Mouse (Mus musculus): ENCODE measurements around the gene Rnf114. TPM values are rescaled to one million over a fixed set of nuclear protein-coding genes. Genes with fewer than 3 reads are reported as not detected.

The Rnf114 gene
- total and polyA plus RNA-seq, 2 experiments from 2014 or later, result 83.4 to 84.2 TPM

GRCm38 (mm10) chr2:167548961-167549360 lies 56.5 kb downstream of the Rnf114 start:
- ATAC-seq (ENCODE audit: low FRiP score), result no peak
- DNase-seq (ENCODE audit: low spot score), result no peak
- Histone ChIP-seq H3K27me3 (ENCODE audit: insufficient read depth, low read length) (no peaks in the 10 kb centered on the region), H3K27ac (ENCODE audit: low read depth, low read length) (no peak overlapping the region), H3K4me2 (ENCODE audit: low read depth, low read length, poor library complexity, severe bottlenecking) (no peak overlapping the region), H3K9me3 (ENCODE audit: low read length) (no peaks in the 10 kb centered on the region), H3K36me3 (ENCODE audit: insufficient read depth, low read length) (no peaks in the 10 kb centered on the region), H3K4me3 (ENCODE audit: low read depth, low read length) (no peak overlapping the region), H3K4me1 (ENCODE audit: insufficient read depth, low read length) (no peaks in the 10 kb centered on the region), H3K9ac (replicated peaks; ENCODE audit: low read length, poor library complexity, severe bottlenecking) (no peak overlapping the region)
- WGBS, result 82% methylated on average over 7 of the region's 7 CpGs
- TF ChIP-seq CTCF (IDR thresholded peaks at IDR 0.05), result no peak

GRCm38 (mm10) chr2:167550341-167550854 lies 58.0 kb downstream of the Rnf114 start:
- ATAC-seq (ENCODE audit: low FRiP score), result no peak

GRCm38 (mm10) chr2:167551342-167551920 lies 59.0 kb downstream of the Rnf114 start:
- ATAC-seq (ENCODE audit: low FRiP score) (no peak), DNase-seq (ENCODE audit: low spot score) (no peak)
- no peaks in the 10 kb centered on the region for H3K9me3 ChIP-seq (ENCODE audit: low read length)
- no peak for TF ChIP-seq CTCF (IDR thresholded peaks at IDR 0.05)
- no peaks in the 10 kb centered on the region for H3K27me3 ChIP-seq (ENCODE audit: insufficient read depth, low read length)
- WGBS, result 73% methylated on average over 8 of the region's 8 CpGs
- no peak overlapping the region for H3K9ac ChIP-seq (replicated peaks; ENCODE audit: low read length, poor library complexity, severe bottlenecking)
- H3K36me3 ChIP-seq (ENCODE audit: insufficient read depth, low read length), result no peaks in the 10 kb centered on the region
- no peak overlapping the region for H3K4me2 ChIP-seq (ENCODE audit: low read depth, low read length, poor library complexity, severe bottlenecking)
- no peak overlapping the region for H3K4me3 ChIP-seq (ENCODE audit: low read depth, low read length)
- no peak overlapping the region for H3K27ac ChIP-seq (ENCODE audit: low read depth, low read length)
- H3K4me1 ChIP-seq (ENCODE audit: insufficient read depth, low read length), result no peaks in the 10 kb centered on the region

More at GRCm38 (mm10) chr2:167550341-167550854, 58.0 kb downstream of the Rnf114 start:
- TF ChIP-seq CTCF (IDR thresholded peaks at IDR 0.05), result no peak
- H3K4me2 ChIP-seq (ENCODE audit: low read depth, low read length, poor library complexity, severe bottlenecking), result no peak overlapping the region
- no peaks in the 10 kb centered on the region for H3K27me3 ChIP-seq (ENCODE audit: insufficient read depth, low read length)
- H3K27ac ChIP-seq (ENCODE audit: low read depth, low read length), result no peak overlapping the region
- no peak for DNase-seq (ENCODE audit: low spot score)
- no peaks in the 10 kb centered on the region for H3K36me3 ChIP-seq (ENCODE audit: insufficient read depth, low read length)
- H3K4me1 ChIP-seq (ENCODE audit: insufficient read depth, low read length), result no peaks in the 10 kb centered on the region
- no peak overlapping the region for H3K4me3 ChIP-seq (ENCODE audit: low read depth, low read length)
- 75% methylated on average over 8 of the region's 8 CpGs for WGBS
- H3K9me3 ChIP-seq (ENCODE audit: low read length), result no peaks in the 10 kb centered on the region
- no peak overlapping the region for H3K9ac ChIP-seq (replicated peaks; ENCODE audit: low read length, poor library complexity, severe bottlenecking)

GRCm38 (mm10) chr2:167552292-167552691 lies 59.8 kb downstream of the Rnf114 start:
- DNase-seq (ENCODE audit: low spot score) (no peak), ATAC-seq (ENCODE audit: low FRiP score) (no peak)
- WGBS, result 83% methylated on average over 4 of the region's 4 CpGs
- H3K27me3 ChIP-seq (ENCODE audit: insufficient read depth, low read length), result no peaks in the 10 kb centered on the region
- H3K4me1 ChIP-seq (ENCODE audit: insufficient read depth, low read length), result no peaks in the 10 kb centered on the region
- H3K9ac ChIP-seq (replicated peaks; ENCODE audit: low read length, poor library complexity, severe bottlenecking), result no peak overlapping the region
- no peak overlapping the region for H3K4me2 ChIP-seq (ENCODE audit: low read depth, low read length, poor library complexity, severe bottlenecking)
- H3K9me3 ChIP-seq (ENCODE audit: low read length), result no peaks in the 10 kb centered on the region
- no peak for TF ChIP-seq CTCF (IDR thresholded peaks at IDR 0.05)
- H3K36me3 ChIP-seq (ENCODE audit: insufficient read depth, low read length), result no peaks in the 10 kb centered on the region
- H3K27ac ChIP-seq (ENCODE audit: low read depth, low read length), result no peak overlapping the region
- H3K4me3 ChIP-seq (ENCODE audit: low read depth, low read length), result no peak overlapping the region

GRCm38 (mm10) chr2:167552927-167553402 lies 60.5 kb downstream of the Rnf114 start:
- 24% methylated on average over 11 of the region's 11 CpGs for WGBS
- Histone ChIP-seq H3K27me3 (ENCODE audit: insufficient read depth, low read length) (no peaks in the 10 kb centered on the region), H3K9me3 (ENCODE audit: low read length) (no peaks in the 10 kb centered on the region), H3K4me2 (ENCODE audit: low read depth, low read length, poor library complexity, severe bottlenecking) (no peak overlapping the region), H3K36me3 (ENCODE audit: insufficient read depth, low read length) (no peaks in the 10 kb centered on the region), H3K9ac (replicated peaks; ENCODE audit: low read length, poor library complexity, severe bottlenecking) (no peak overlapping the region), H3K4me1 (ENCODE audit: insufficient read depth, low read length) (no peaks in the 10 kb centered on the region), H3K27ac (ENCODE audit: low read depth, low read length) (no peak overlapping the region), H3K4me3 (ENCODE audit: low read depth, low read length) (no peak overlapping the region)
- TF ChIP-seq CTCF (IDR thresholded peaks at IDR 0.05), result no peak
- ATAC-seq (ENCODE audit: low FRiP score) (no peak), DNase-seq (ENCODE audit: low spot score) (no peak)

- TF ChIP-seq CTCF (IDR thresholded peaks at IDR 0.05), result no peak
- no peak for DNase-seq (ENCODE audit: low spot score)
- no peak overlapping the region for H3K27ac ChIP-seq (ENCODE audit: low read depth, low read length)
- no peak overlapping the region for H3K4me2 ChIP-seq (ENCODE audit: low read depth, low read length, poor library complexity, severe bottlenecking)
- H3K4me1 ChIP-seq (ENCODE audit: insufficient read depth, low read length), result peaks cover 5% of the 10 kb centered on the region; the same call in 1 of the 2 replicates
- H3K4me3 ChIP-seq (ENCODE audit: low read depth, low read length), result no peak overlapping the region
- ATAC-seq (ENCODE audit: low FRiP score), result no peak
- no peak overlapping the region for H3K9ac ChIP-seq (replicated peaks; ENCODE audit: low read length, poor library complexity, severe bottlenecking)
- no peaks in the 10 kb centered on the region for H3K27me3 ChIP-seq (ENCODE audit: insufficient read depth, low read length)
- WGBS, result 92% methylated on average over 5 of the region's 5 CpGs
- H3K36me3 ChIP-seq (ENCODE audit: insufficient read depth, low read length), result no peaks in the 10 kb centered on the region
- H3K9me3 ChIP-seq (ENCODE audit: low read length), result no peaks in the 10 kb centered on the region
These were observed 63.3 kb downstream of the Rnf114 start for GRCm38 (mm10) chr2:167555766-167556165.

Data from midbrain, postnatal 0 days (tissue).